ENCODE assay signal across 25 mouse cellular contexts in the genomic region with DNA sequence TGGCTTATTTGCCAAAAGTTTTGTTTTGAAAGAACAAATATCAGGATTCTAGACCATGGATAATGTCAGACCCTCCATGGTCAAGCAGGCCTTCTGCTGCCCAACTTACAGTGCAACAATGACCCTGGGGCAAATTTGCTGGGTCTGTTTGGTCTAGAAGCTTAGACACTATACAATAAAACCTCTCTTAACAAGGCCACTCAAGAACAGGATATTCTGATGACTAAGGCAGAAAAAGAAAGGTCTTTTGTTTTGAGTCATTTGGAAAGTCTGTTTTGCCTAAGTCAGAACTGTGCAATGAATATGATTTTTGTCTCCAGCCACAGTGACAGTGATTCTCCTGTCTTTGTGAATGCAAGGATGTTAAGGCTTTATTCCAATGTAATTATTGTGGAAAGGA.
"Had no signal": no experiment of that assay in that cellular context is flagged by ENCODE, and none has a peak within 500 bp of the region (broad histone marks: within the 10 kb centered on the region; RNA-seq: fewer than 3 reads in every experiment).

No protein-coding gene starts in this region.

- DNase-seq: gastrocnemius, postnatal 14 days; gastrocnemius, postnatal 36 days; heart, adult 11 months; heart, adult 2 months; heart, postnatal 10 days; kidney, adult 18-20 months; kidney, adult 8-10 months; kidney, postnatal 10 days; kidney, postnatal 25 days; kidney, postnatal 4 days; liver; liver, embryonic 13.5 days had no signal

- H3K36me3 ChIP-seq: heart, embryonic 13.5 days; heart, embryonic 15.5 days; hindbrain, embryonic 13.5 days; hindbrain, embryonic 15.5 days; intestine, embryonic 15.5 days; limb, embryonic 10.5 days; limb, embryonic 12.5 days; liver, embryonic 13.5 days; liver, embryonic 15.5 days had no signal

- H3K9me3 ChIP-seq: hindbrain, embryonic 15.5 days; limb, embryonic 10.5 days; limb, embryonic 12.5 days; liver, embryonic 13.5 days; liver, embryonic 15.5 days had no signal

- H3K4me1 ChIP-seq: heart, embryonic 15.5 days; hindbrain, embryonic 13.5 days; hindbrain, embryonic 15.5 days; intestine, embryonic 15.5 days; limb, embryonic 10.5 days; limb, embryonic 12.5 days; liver, embryonic 13.5 days; liver, embryonic 15.5 days had no signal

- H3K4me2 ChIP-seq: heart, embryonic 11.5 days; heart, embryonic 15.5 days; hindbrain, embryonic 13.5 days; hindbrain, embryonic 15.5 days; intestine, embryonic 15.5 days; limb, embryonic 12.5 days; liver, embryonic 11.5 days; liver, embryonic 13.5 days; liver, embryonic 15.5 days had no signal

- H3K9ac ChIP-seq: heart, embryonic 13.5 days; heart, embryonic 15.5 days; hindbrain, embryonic 13.5 days; hindbrain, embryonic 15.5 days; intestine, embryonic 15.5 days; limb, embryonic 12.5 days; liver, embryonic 13.5 days; liver, embryonic 15.5 days had no signal

- H3K27me3 ChIP-seq: heart, embryonic 13.5 days; heart, embryonic 15.5 days; hindbrain, embryonic 13.5 days; hindbrain, embryonic 15.5 days; intestine, embryonic 15.5 days; limb, embryonic 12.5 days; liver, embryonic 13.5 days; liver, embryonic 15.5 days had no signal

- H3K4me3 ChIP-seq: heart, adult 2 months; heart, embryonic 13.5 days; heart, embryonic 15.5 days; hindbrain, embryonic 13.5 days; hindbrain, embryonic 15.5 days; intestine, embryonic 15.5 days; layer of hippocampus, adult 2 months; left cerebral cortex, adult 2 months; limb, embryonic 10.5 days; limb, embryonic 12.5 days; liver, embryonic 13.5 days; liver, embryonic 15.5 days had no signal

- H3K27ac ChIP-seq: heart, adult 2 months; hindbrain, embryonic 13.5 days; hindbrain, embryonic 15.5 days; hindbrain, postnatal 0 days; intestine, embryonic 15.5 days; layer of hippocampus, adult 2 months; left cerebral cortex, adult 2 months; limb, embryonic 10.5 days; limb, embryonic 12.5 days; liver, embryonic 13.5 days; liver, embryonic 15.5 days had no signal
